Comparison of ENCODE assay signal across 15 mouse cellular contexts in genomic region chr11:33005183-33005582, GRCm38 (mm10).
DNase-seq lines count a peak whose midpoint lies in the region; ATAC-seq and TF ChIP-seq lines count a peak whose summit lies in the region.
"Had no signal": no experiment of that assay in that cellular context is flagged by ENCODE, and none has a peak within 500 bp of the region (broad histone marks: within the 10 kb centered on the region; RNA-seq: fewer than 3 reads in every experiment).

No protein-coding gene starts in this region.

- H3K9me3 ChIP-seq in forebrain, postnatal 0 days (ENCODE audit: low read length): no peaks in the 10 kb centered on the region
- H3K9me3 ChIP-seq in forebrain, embryonic 10.5 days: no peaks in the 10 kb centered on the region
- H3K9me3 ChIP-seq in midbrain, embryonic 14.5 days (ENCODE audit: control insufficient read depth, low read length): no peaks in the 10 kb centered on the region
- no peaks in the 10 kb centered on the region for H3K9me3 ChIP-seq in midbrain, embryonic 10.5 days (replicated peaks)
- H3K9me3 ChIP-seq in hindbrain, postnatal 0 days (ENCODE audit: low read length): no peaks in the 10 kb centered on the region
- H3K9me3 ChIP-seq in neural tube, embryonic 14.5 days (ENCODE audit: control insufficient read depth, low read length): no peaks in the 10 kb centered on the region

- no peaks in the 10 kb centered on the region for H3K36me3 ChIP-seq in forebrain, postnatal 0 days (ENCODE audit: insufficient read depth)
- H3K36me3 ChIP-seq in forebrain, embryonic 10.5 days (replicated peaks): no peaks in the 10 kb centered on the region
- H3K36me3 ChIP-seq in midbrain, embryonic 14.5 days (ENCODE audit: control insufficient read depth, insufficient read depth, low read length): no peaks in the 10 kb centered on the region
- no peaks in the 10 kb centered on the region for H3K36me3 ChIP-seq in midbrain, embryonic 10.5 days
- no peaks in the 10 kb centered on the region for H3K36me3 ChIP-seq in hindbrain, postnatal 0 days (ENCODE audit: insufficient read depth, low read length)
- H3K36me3 ChIP-seq in neural tube, embryonic 14.5 days (ENCODE audit: control insufficient read depth, insufficient read depth, low read length): no peaks in the 10 kb centered on the region

- peak; percentile 84 for ATAC-seq in forebrain, postnatal 0 days
- ATAC-seq in midbrain, embryonic 14.5 days (ENCODE audit: low FRiP score, low TSS enrichment): no peak
- 0 out of 2 replicates have a peak, but pooled peaks have one; percentile 32 for ATAC-seq in hindbrain, postnatal 0 days
- ATAC-seq in neural tube, embryonic 14.5 days (ENCODE audit: low read depth): peak; percentile 51; the same call in 1 of the 2 replicates
- ATAC-seq: activated CD4-positive, CD25-positive, alpha-beta regulatory T cell, adult 4 months had no signal

- H3K4me2 ChIP-seq in forebrain, postnatal 0 days (ENCODE audit: low read depth): no peak overlapping the region
- no peak overlapping the region for H3K4me2 ChIP-seq in midbrain, embryonic 14.5 days (ENCODE audit: low read length)
- no peak overlapping the region for H3K4me2 ChIP-seq in hindbrain, postnatal 0 days (ENCODE audit: low read depth, low read length)
- no peak overlapping the region for H3K4me2 ChIP-seq in neural tube, embryonic 14.5 days (ENCODE audit: low read depth, low read length)

- no peak overlapping the region for H3K4me3 ChIP-seq in forebrain, postnatal 0 days (ENCODE audit: low read depth, low read length)
- H3K4me3 ChIP-seq in forebrain, embryonic 10.5 days: no peak overlapping the region
- no peak overlapping the region for H3K4me3 ChIP-seq in midbrain, embryonic 14.5 days (replicated peaks; ENCODE audit: low read depth, low read length)
- H3K4me3 ChIP-seq in midbrain, embryonic 10.5 days: no peak overlapping the region
- H3K4me3 ChIP-seq in hindbrain, postnatal 0 days (ENCODE audit: low read length): no peak overlapping the region
- H3K4me3 ChIP-seq in neural tube, embryonic 14.5 days (ENCODE audit: low read depth, low read length): no peak overlapping the region
- H3K4me3 ChIP-seq: erythroblast, embryonic 14.5 days had no signal

- H3K27ac ChIP-seq in forebrain, postnatal 0 days (ENCODE audit: low read depth, low read length): no peak overlapping the region
- H3K27ac ChIP-seq in forebrain, embryonic 10.5 days: no peak overlapping the region
- peak overlapping the region; percentile 45; the same call in 1 of the 2 replicates for H3K27ac ChIP-seq in midbrain, embryonic 14.5 days (replicated peaks; ENCODE audit: low read depth, low read length)
- no peak overlapping the region for H3K27ac ChIP-seq in midbrain, embryonic 10.5 days (replicated peaks)
- no peak overlapping the region for H3K27ac ChIP-seq in hindbrain, postnatal 0 days
- peak overlapping the region; percentile 52; the same call in 1 of the 2 replicates for H3K27ac ChIP-seq in neural tube, embryonic 14.5 days (ENCODE audit: low read depth, low read length)
- H3K27ac ChIP-seq: macrophage had no signal

- TF ChIP-seq CTCF in forebrain, postnatal 0 days (IDR thresholded peaks at IDR 0.05; ENCODE audit: low read depth): no peak
- TF ChIP-seq CTCF in hindbrain, postnatal 0 days (IDR thresholded peaks at IDR 0.05; ENCODE audit: low read depth): no peak

- no peaks in the 10 kb centered on the region for H3K27me3 ChIP-seq in forebrain, postnatal 0 days (ENCODE audit: insufficient read depth, low read length)
- no peaks in the 10 kb centered on the region for H3K27me3 ChIP-seq in forebrain, embryonic 10.5 days (ENCODE audit: poor library complexity, severe bottlenecking)
- no peaks in the 10 kb centered on the region for H3K27me3 ChIP-seq in midbrain, embryonic 14.5 days (ENCODE audit: control insufficient read depth, insufficient read depth, low read length)
- no peaks in the 10 kb centered on the region for H3K27me3 ChIP-seq in midbrain, embryonic 10.5 days (ENCODE audit: low read depth, poor library complexity, severe bottlenecking)
- no peaks in the 10 kb centered on the region for H3K27me3 ChIP-seq in hindbrain, postnatal 0 days (ENCODE audit: insufficient read depth, low read length)
- no peaks in the 10 kb centered on the region for H3K27me3 ChIP-seq in neural tube, embryonic 14.5 days (ENCODE audit: control insufficient read depth, insufficient read depth, low read length)

- H3K9ac ChIP-seq in forebrain, postnatal 0 days: no peak overlapping the region
- H3K9ac ChIP-seq in midbrain, embryonic 14.5 days (replicated peaks; ENCODE audit: low read length): no peak overlapping the region
- H3K9ac ChIP-seq in hindbrain, postnatal 0 days (replicated peaks; ENCODE audit: low read length): no peak overlapping the region
- H3K9ac ChIP-seq in neural tube, embryonic 14.5 days (replicated peaks; ENCODE audit: low read depth, low read length): no peak overlapping the region

- 17% methylated on average over 4 of the region's 4 CpGs for WGBS in forebrain, postnatal 0 days
- 56% methylated on average over 4 of the region's 4 CpGs for WGBS in forebrain, embryonic 10.5 days
- WGBS in midbrain, embryonic 14.5 days: 29% methylated on average over 4 of the region's 4 CpGs
- WGBS in midbrain, embryonic 10.5 days: 59% methylated on average over 4 of the region's 4 CpGs
- WGBS in hindbrain, postnatal 0 days: 8% methylated on average over 4 of the region's 4 CpGs
- 11% methylated on average over 4 of the region's 4 CpGs for WGBS in neural tube, embryonic 14.5 days

- peaks cover 5% of the 10 kb centered on the region; the same call in 1 of the 2 replicates for H3K4me1 ChIP-seq in forebrain, postnatal 0 days (ENCODE audit: insufficient read depth)
- peaks cover 10% of the 10 kb centered on the region for H3K4me1 ChIP-seq in forebrain, embryonic 10.5 days
- peaks cover 5% of the 10 kb centered on the region; the same call in 1 of the 2 replicates for H3K4me1 ChIP-seq in midbrain, embryonic 14.5 days (ENCODE audit: control insufficient read depth, insufficient read depth, low read length)
- H3K4me1 ChIP-seq in midbrain, embryonic 10.5 days: peaks cover 4% of the 10 kb centered on the region; the same call in 1 of the 2 replicates
- peaks cover 6% of the 10 kb centered on the region; the same call in 1 of the 2 replicates for H3K4me1 ChIP-seq in hindbrain, postnatal 0 days (ENCODE audit: insufficient read depth, low read length)
- H3K4me1 ChIP-seq in neural tube, embryonic 14.5 days (ENCODE audit: control insufficient read depth, insufficient read depth, low read length): peaks cover 12% of the 10 kb centered on the region

- peak; percentile 46 for DNase-seq in forebrain, postnatal 0 days
- DNase-seq in forebrain, embryonic 10.5 days (ENCODE audit: extremely low spot score, low spot score): no peak
- peak; percentile 44 for DNase-seq in midbrain, embryonic 14.5 days
- no peak for DNase-seq in midbrain, embryonic 10.5 days (ENCODE audit: low spot score)
- DNase-seq in hindbrain, postnatal 0 days (ENCODE audit: low spot score): peak; percentile 54
- DNase-seq in B cell, adult 2 months: no peak
- no peak for DNase-seq in left cerebral cortex, postnatal 4 days
- DNase-seq: cerebellum, adult 9-11 months; gastrocnemius, postnatal 25 days; kidney, adult 11 months; thymus, adult 2 months had no signal

- intact Hi-C loops in left cerebral cortex, postnatal 4 days (cut with DNase I): no loop called here

Comparison
In these comparisons a context has a peak if more than half of its experiments do, and no peak if none do; other contexts are left out.
1. DNase-seq: peak in forebrain, postnatal 0 days (single experiment), midbrain, embryonic 14.5 days (single experiment) and hindbrain, postnatal 0 days (single experiment); none in forebrain, embryonic 10.5 days (single experiment), midbrain, embryonic 10.5 days (single experiment), B cell, adult 2 months (0 of 2) and left cerebral cortex, postnatal 4 days (single experiment).
2. H3K27ac ChIP-seq: peak in midbrain, embryonic 14.5 days (single experiment) and neural tube, embryonic 14.5 days (single experiment); none in forebrain, postnatal 0 days (single experiment), forebrain, embryonic 10.5 days (single experiment), midbrain, embryonic 10.5 days (single experiment) and hindbrain, postnatal 0 days (single experiment).